Mouse (Mus musculus) lung, embryonic 16.5 days (tissue): ENCODE measurements around the gene Hist1h3f. TPM values are rescaled to one million over a fixed set of nuclear protein-coding genes. Genes with fewer than 3 reads are reported as not detected.

ENCODE experiments used
- ATAC-seq: fragments of 200-750 bp; cut with Nextera tagmentation; 2 replicates; pipeline ENCODE4 v1.8.0; 2017; ENCODE audit warnings: low read depth, mild to moderate bottlenecking, moderate library complexity
- H3K27ac ChIP-seq: fragments of 300-500 bp; sonication (generic); 2 replicates; pipeline ENCODE4 v1.5.1; 2014; ENCODE audit warnings: mild to moderate bottlenecking, control low read depth, low read length
- H3K27me3 ChIP-seq: fragments of 300-500 bp; sonication (generic); 2 replicates; pipeline ENCODE4 v1.6.1; 2014; ENCODE audit warnings: low read depth, low read length, mixed read lengths; ENCODE audit not compliant: control insufficient read depth, insufficient read depth
- H3K36me3 ChIP-seq: fragments of 300-500 bp; sonication (generic); 2 replicates; pipeline ENCODE4 v1.6.1; 2014; ENCODE audit warnings: low read length; ENCODE audit not compliant: control insufficient read depth, insufficient read depth
- H3K4me1 ChIP-seq: fragments of 300-500 bp; sonication (generic); replicated peaks from 2 replicates; pipeline ENCODE4 v1.6.1; 2014; ENCODE audit warnings: low read length, mixed read lengths; ENCODE audit not compliant: control insufficient read depth, insufficient read depth
- H3K4me2 ChIP-seq: fragments of 300-500 bp; sonication (generic); 2 replicates; pipeline ENCODE4 v1.6.1; 2014; ENCODE audit warnings: low read depth, low read length, control low read depth
- H3K4me3 ChIP-seq: fragments of 300-500 bp; sonication (generic); 2 replicates; pipeline ENCODE4 v1.5.1; 2014; ENCODE audit warnings: mild to moderate bottlenecking, low read length, control low read depth
- H3K9ac ChIP-seq: fragments of 300-500 bp; sonication (generic); 2 replicates; pipeline ENCODE4 v1.6.1; 2014; ENCODE audit warnings: low read length, control low read depth
- H3K9me3 ChIP-seq: fragments of 300-500 bp; sonication (generic); 2 replicates; pipeline ENCODE4 v1.6.1; 2016; ENCODE audit warnings: low read length; ENCODE audit not compliant: control insufficient read depth
- WGBS: fragments of 180-500 bp; shearing (Covaris S2); extraction: QIAGEN DNeasy Blood & Tissue Kit; methylation state at CpG from one replicate; pipeline ENCODE4 v1.1.7; 2014; 5-methylcytosine and 5-hydroxymethylcytosine counted together
- polyA plus RNA-seq: library from polyadenylated mRNA; unstranded; fragments of >200 nt; fragmentation: Nextera tagmentation; extraction: Ambion mirVana; gene quantifications from 2 replicates; pipeline ENCODE4 v1.2.1, GENCODE M21; 2015

Gene Hist1h3f
- polyA plus RNA-seq, 1 experiment from 2014 or later: 0.49 TPM

GRCm38 (mm10) chr13:23516822-23517602, 26.8 kb upstream of the Hist1h3f start:
- H3K9me3 ChIP-seq: no peaks in the 10 kb centered on the region

GRCm38 (mm10) chr13:23517603-23518294, 26.1 kb upstream of the Hist1h3f start:
- peaks cover 4% of the 10 kb centered on the region for H3K4me1 ChIP-seq
- peak overlapping the region; percentile 66 for H3K4me3 ChIP-seq
- H3K9me3 ChIP-seq: no peaks in the 10 kb centered on the region
- H3K36me3 ChIP-seq: no peaks in the 10 kb centered on the region
- WGBS: under 1% methylated on average over 27 of the region's 27 CpGs
- H3K4me2 ChIP-seq: peak overlapping the region; percentile 94
- no peaks in the 10 kb centered on the region for H3K27me3 ChIP-seq
- peak; percentile 88 for ATAC-seq
- H3K9ac ChIP-seq: peak overlapping the region; percentile 63
- peak overlapping the region; percentile 83 for H3K27ac ChIP-seq

More at GRCm38 (mm10) chr13:23516822-23517602, 26.8 kb upstream of the Hist1h3f start:
- WGBS: under 1% methylated on average over 19 of the region's 19 CpGs
- H3K27ac ChIP-seq: peak overlapping the region; percentile 83
- peak overlapping the region; percentile 66 for H3K4me3 ChIP-seq
- peak; percentile 56 for ATAC-seq
- H3K36me3 ChIP-seq: no peaks in the 10 kb centered on the region
- peak overlapping the region; percentile 94 for H3K4me2 ChIP-seq
- H3K27me3 ChIP-seq: no peaks in the 10 kb centered on the region
- H3K9ac ChIP-seq: peak overlapping the region; percentile 63
- peaks cover 4% of the 10 kb centered on the region for H3K4me1 ChIP-seq

- Histone ChIP-seq H3K4me2 (peak overlapping the region; percentile 94), H3K9ac (no peak overlapping the region), H3K4me1 (peaks cover 4% of the 10 kb centered on the region), H3K27ac (no peak overlapping the region), H3K9me3 (no peaks in the 10 kb centered on the region), H3K4me3 (peak overlapping the region; percentile 66), H3K36me3 (no peaks in the 10 kb centered on the region), H3K27me3 (no peaks in the 10 kb centered on the region)
- under 1% methylated on average over 6 of the region's 6 CpGs for WGBS
- ATAC-seq: 0 out of 2 replicates have a peak, but pooled peaks have one; percentile 15
Observed at GRCm38 (mm10) chr13:23518295-23518603, 25.6 kb upstream of the Hist1h3f start.

- Histone ChIP-seq H3K27me3 (no peaks in the 10 kb centered on the region), H3K9ac (peak overlapping the region; percentile 49), H3K4me2 (peak overlapping the region; percentile 73), H3K27ac (peak overlapping the region; percentile 69), H3K4me3 (peak overlapping the region; percentile 52), H3K9me3 (no peaks in the 10 kb centered on the region), H3K4me1 (peaks cover 4% of the 10 kb centered on the region), H3K36me3 (no peaks in the 10 kb centered on the region)
- under 1% methylated on average over 6 of the region's 6 CpGs for WGBS
- peak; percentile 55 for ATAC-seq
Observed at GRCm38 (mm10) chr13:23518885-23519284, 25.0 kb upstream of the Hist1h3f start.

- Histone ChIP-seq H3K4me1 (peaks cover 4% of the 10 kb centered on the region), H3K4me2 (peak overlapping the region; percentile 73), H3K9ac (peak overlapping the region; percentile 49), H3K27ac (peak overlapping the region; percentile 69), H3K27me3 (no peaks in the 10 kb centered on the region), H3K36me3 (no peaks in the 10 kb centered on the region), H3K4me3 (peak overlapping the region; percentile 52), H3K9me3 (no peaks in the 10 kb centered on the region)
- WGBS: under 1% methylated on average over 10 of the region's 10 CpGs
- peak; percentile 57 for ATAC-seq
Observed at GRCm38 (mm10) chr13:23519416-23519815, 24.4 kb upstream of the Hist1h3f start.

- no peak overlapping the region for H3K9ac ChIP-seq
- WGBS: 1% methylated on average over 14 of the region's 14 CpGs
Observed at GRCm38 (mm10) chr13:23521703-23522102, 22.1 kb upstream of the Hist1h3f start.

GRCm38 (mm10) chr13:23523976-23524375, 19.9 kb upstream of the Hist1h3f start:
- 41% methylated on average over 5 of the region's 5 CpGs for WGBS
- no peak for ATAC-seq

More at GRCm38 (mm10) chr13:23521703-23522102, 22.1 kb upstream of the Hist1h3f start:
- Histone ChIP-seq H3K27ac (no peak overlapping the region), H3K9me3 (no peaks in the 10 kb centered on the region), H3K4me2 (peak overlapping the region; percentile 32), H3K36me3 (no peaks in the 10 kb centered on the region), H3K27me3 (no peaks in the 10 kb centered on the region), H3K4me1 (0 out of 2 replicates have a peak, but pooled peaks cover 4% of the 10 kb centered on the region), H3K4me3 (no peak overlapping the region)
- ATAC-seq: no peak

GRCm38 (mm10) chr13:23524654-23525053, 19.2 kb upstream of the Hist1h3f start:
- H3K4me2 ChIP-seq: no peak overlapping the region
- no peak overlapping the region for H3K9ac ChIP-seq
- no peaks in the 10 kb centered on the region for H3K36me3 ChIP-seq
- no peaks in the 10 kb centered on the region for H3K27me3 ChIP-seq
- no peaks in the 10 kb centered on the region for H3K9me3 ChIP-seq
- peak; percentile 21; the same call in 1 of the 2 replicates for ATAC-seq
- 6% methylated on average over 5 of the region's 5 CpGs for WGBS
- H3K27ac ChIP-seq: no peak overlapping the region
- peaks cover 12% of the 10 kb centered on the region; the same call in 1 of the 2 replicates for H3K4me1 ChIP-seq
- H3K4me3 ChIP-seq: no peak overlapping the region

More at GRCm38 (mm10) chr13:23523976-23524375, 19.9 kb upstream of the Hist1h3f start:
- Histone ChIP-seq H3K9me3 (no peaks in the 10 kb centered on the region), H3K27ac (no peak overlapping the region), H3K4me1 (peaks cover 9% of the 10 kb centered on the region; the same call in 1 of the 2 replicates), H3K9ac (no peak overlapping the region), H3K4me3 (no peak overlapping the region), H3K4me2 (no peak overlapping the region), H3K27me3 (no peaks in the 10 kb centered on the region), H3K36me3 (no peaks in the 10 kb centered on the region)

- under 1% methylated on average over 10 of the region's 10 CpGs for WGBS
- peaks cover 12% of the 10 kb centered on the region; the same call in 1 of the 2 replicates for H3K4me1 ChIP-seq
- H3K4me3 ChIP-seq: peak overlapping the region; percentile 52
- no peak for ATAC-seq
- H3K27ac ChIP-seq: no peak overlapping the region
- H3K9ac ChIP-seq: peak overlapping the region; percentile 21
- peak overlapping the region; percentile 62 for H3K4me2 ChIP-seq
- H3K9me3 ChIP-seq: no peaks in the 10 kb centered on the region
- H3K36me3 ChIP-seq: no peaks in the 10 kb centered on the region
- H3K27me3 ChIP-seq: no peaks in the 10 kb centered on the region
Observed at GRCm38 (mm10) chr13:23525901-23526300, 18.0 kb upstream of the Hist1h3f start.
